Mouse (Mus musculus) forebrain, embryonic 16.5 days (tissue): ENCODE measurements at regions not wholly inside any gene's neighbourhood (a gene's known extent, or its start where the extent isn't known, plus 50 kb on each side); places are given as distances from the start of the nearest gene placed in this dataset.

Experiments used
- ATAC-seq: fragments of 200-750 bp; cut with Nextera tagmentation; 2 replicates; pipeline ENCODE4 v1.8.0; 2017; ENCODE audit warnings: mild to moderate bottlenecking, moderate library complexity
- H3K27ac ChIP-seq: fragments of 300-500 bp; sonication (generic); 2 replicates; pipeline ENCODE4 v1.5.1; 2014; ENCODE audit warnings: low read length, control low read depth
- H3K27me3 ChIP-seq: fragments of 300-500 bp; sonication (generic); replicated peaks from 2 replicates; pipeline ENCODE4 v1.6.1; 2014; ENCODE audit warnings: low read length; ENCODE audit not compliant: control insufficient read depth, insufficient read depth
- H3K36me3 ChIP-seq: fragments of 300-500 bp; sonication (generic); 2 replicates; pipeline ENCODE4 v1.6.1; 2014; ENCODE audit not compliant: control insufficient read depth, insufficient read depth
- H3K4me1 ChIP-seq: fragments of 300-500 bp; sonication (generic); replicated peaks from 2 replicates; pipeline ENCODE4 v1.6.1; 2014; ENCODE audit warnings: low read length; ENCODE audit not compliant: control insufficient read depth, insufficient read depth
- H3K4me2 ChIP-seq: fragments of 300-500 bp; sonication (generic); 2 replicates; pipeline ENCODE4 v1.6.1; 2014; ENCODE audit warnings: mild to moderate bottlenecking, low read length, control low read depth
- H3K4me3 ChIP-seq: fragments of 300-500 bp; sonication (generic); replicated peaks from 2 replicates; pipeline ENCODE4 v1.5.1; 2014; ENCODE audit warnings: mild to moderate bottlenecking, low read length, control low read depth
- H3K9ac ChIP-seq: fragments of 300-500 bp; sonication (generic); replicated peaks from 2 replicates; pipeline ENCODE4 v1.6.1; 2014; ENCODE audit warnings: low read depth, low read length, control low read depth
- H3K9me3 ChIP-seq: fragments of 300-500 bp; sonication (generic); 2 replicates; pipeline ENCODE4 v1.6.1; 2016; ENCODE audit warnings: low read length; ENCODE audit not compliant: control insufficient read depth
- WGBS: fragments of 180-500 bp; shearing (Covaris S2); extraction: QIAGEN DNeasy Blood & Tissue Kit; methylation state at CpG from one replicate; pipeline ENCODE4 v1.1.7; 2014; 5-methylcytosine and 5-hydroxymethylcytosine counted together

- 58% methylated on average over 10 of the region's 10 CpGs for WGBS
- Histone ChIP-seq H3K36me3 (no peaks in the 10 kb centered on the region), H3K9me3 (no peaks in the 10 kb centered on the region), H3K27ac (no peak overlapping the region), H3K4me1 (peaks cover 18% of the 10 kb centered on the region), H3K4me3 (no peak overlapping the region), H3K27me3 (no peaks in the 10 kb centered on the region), H3K4me2 (no peak overlapping the region; the same call in 1 of the 2 replicates), H3K9ac (no peak overlapping the region)
- no peak for ATAC-seq
These were observed 401.3 kb upstream of the Slc30a5 start for GRCm38 (mm10) chr13:101234550-101234949.

- Histone ChIP-seq H3K9me3 (no peaks in the 10 kb centered on the region), H3K36me3 (no peaks in the 10 kb centered on the region), H3K27ac (peak overlapping the region; percentile 3), H3K4me1 (peaks cover 18% of the 10 kb centered on the region), H3K4me2 (peak overlapping the region; percentile 51), H3K27me3 (no peaks in the 10 kb centered on the region), H3K4me3 (peak overlapping the region; percentile 28), H3K9ac (peak overlapping the region; percentile 45; the same call in 1 of the 2 replicates)
- peak; percentile 66 for ATAC-seq
- WGBS = 2% methylated on average over 5 of the region's 5 CpGs
These were observed 400.6 kb upstream of the Slc30a5 start for GRCm38 (mm10) chr13:101233843-101234281.

GRCm38 (mm10) chr13:101233181-101233842 is 400.1 kb upstream of the Slc30a5 start:
- H3K36me3 ChIP-seq = no peaks in the 10 kb centered on the region
- H3K9me3 ChIP-seq = no peaks in the 10 kb centered on the region
- ATAC-seq = peak; percentile 90
- H3K27me3 ChIP-seq = no peaks in the 10 kb centered on the region
- 7% methylated on average over 8 of the region's 8 CpGs for WGBS
- no peak overlapping the region for H3K4me3 ChIP-seq
- H3K9ac ChIP-seq = no peak overlapping the region
- H3K4me2 ChIP-seq = peak overlapping the region; percentile 51
- H3K4me1 ChIP-seq = peaks cover 18% of the 10 kb centered on the region
- peak overlapping the region; percentile 3 for H3K27ac ChIP-seq

- Histone ChIP-seq H3K27ac (no peak overlapping the region), H3K4me1 (peaks cover 18% of the 10 kb centered on the region), H3K27me3 (no peaks in the 10 kb centered on the region), H3K9ac (no peak overlapping the region), H3K9me3 (no peaks in the 10 kb centered on the region), H3K4me2 (no peak overlapping the region), H3K4me3 (no peak overlapping the region), H3K36me3 (no peaks in the 10 kb centered on the region)
- 77% methylated on average over 4 of the region's 4 CpGs for WGBS
- ATAC-seq = no peak
These were observed 396.6 kb upstream of the Slc30a5 start for GRCm38 (mm10) chr13:101229861-101230260.

GRCm38 (mm10) chr13:101225366-101225765 is 392.1 kb upstream of the Slc30a5 start:
- Histone ChIP-seq H3K9ac (no peak overlapping the region), H3K27ac (no peak overlapping the region), H3K4me2 (no peak overlapping the region), H3K9me3 (no peaks in the 10 kb centered on the region), H3K27me3 (no peaks in the 10 kb centered on the region), H3K4me1 (no peaks in the 10 kb centered on the region), H3K4me3 (no peak overlapping the region), H3K36me3 (no peaks in the 10 kb centered on the region)
- WGBS = 85% methylated on average over 2 of the region's 2 CpGs
- ATAC-seq = no peak

- Histone ChIP-seq H3K9ac (no peak overlapping the region), H3K4me1 (peaks cover 9% of the 10 kb centered on the region; the same call in 1 of the 2 replicates), H3K4me3 (no peak overlapping the region), H3K27me3 (no peaks in the 10 kb centered on the region), H3K4me2 (no peak overlapping the region), H3K9me3 (no peaks in the 10 kb centered on the region), H3K36me3 (no peaks in the 10 kb centered on the region), H3K27ac (no peak overlapping the region)
- WGBS = 63% methylated on average over 7 of the region's 7 CpGs
- no peak for ATAC-seq
These were observed 388.3 kb upstream of the Slc30a5 start for GRCm38 (mm10) chr13:101221331-101222043.

- H3K4me2 ChIP-seq = no peak overlapping the region
- no peak overlapping the region for H3K4me3 ChIP-seq
- H3K36me3 ChIP-seq = no peaks in the 10 kb centered on the region
- no peak overlapping the region for H3K9ac ChIP-seq
- no peaks in the 10 kb centered on the region for H3K27me3 ChIP-seq
- 61% methylated on average over 5 of the region's 5 CpGs for WGBS
- peak; percentile 69 for ATAC-seq
- H3K27ac ChIP-seq = no peak overlapping the region
- H3K9me3 ChIP-seq = no peaks in the 10 kb centered on the region
- peaks cover 17% of the 10 kb centered on the region for H3K4me1 ChIP-seq
These were observed 386.3 kb upstream of the Slc30a5 start for GRCm38 (mm10) chr13:101219568-101219967.

GRCm38 (mm10) chr13:101216897-101217480 is 383.8 kb upstream of the Slc30a5 start:
- ATAC-seq = no peak
- H3K9me3 ChIP-seq = no peaks in the 10 kb centered on the region
- H3K4me1 ChIP-seq = peaks cover 35% of the 10 kb centered on the region
- H3K27ac ChIP-seq = no peak overlapping the region
- 35% methylated on average over 8 of the region's 8 CpGs for WGBS
- H3K4me2 ChIP-seq = no peak overlapping the region
- H3K27me3 ChIP-seq = no peaks in the 10 kb centered on the region
- no peak overlapping the region for H3K4me3 ChIP-seq
- no peak overlapping the region for H3K9ac ChIP-seq
- H3K36me3 ChIP-seq = no peaks in the 10 kb centered on the region

GRCm38 (mm10) chr13:101216421-101216820 is 383.2 kb upstream of the Slc30a5 start:
- Histone ChIP-seq H3K4me3 (no peak overlapping the region), H3K4me1 (peaks cover 35% of the 10 kb centered on the region), H3K9ac (no peak overlapping the region), H3K27me3 (no peaks in the 10 kb centered on the region), H3K4me2 (no peak overlapping the region), H3K36me3 (no peaks in the 10 kb centered on the region), H3K9me3 (no peaks in the 10 kb centered on the region), H3K27ac (no peak overlapping the region)
- WGBS = 71% methylated on average over 4 of the region's 4 CpGs
- ATAC-seq = no peak
